Mouse (Mus musculus) kidney, postnatal 36 days (tissue): Measurements from ENCODE around the gene Cysrt1.
A peak's percentile ranks its signal among the peaks of the same experiment; 100 is the strongest.

ENCODE experiments used
- DNase-seq, 2 experiments: peaks; one replicate each; pipeline ENCODE4 v3.0.0; 2021 to 2022; ENCODE audit warnings: mixed read lengths in 2 of 2

Gene Cysrt1

GRCm38 (mm10) chr2:25234551-25235220 is 7.6 kb downstream of the Cysrt1 start:
- DNase-seq = peak; percentile 61 to 82

- DNase-seq = peak; percentile 64 to 66
These were observed 8.2 kb downstream of the Cysrt1 start, which contains the start of gene Slc34a3 for GRCm38 (mm10) chr2:25234050-25234449. TSS of gene Slc34a3 (minus strand) at chr2:25234364.

- no peak for DNase-seq
These were observed 8.8 kb downstream of the Cysrt1 start for GRCm38 (mm10) chr2:25233421-25233820.

- no peak for DNase-seq
These were observed 11.2 kb downstream of the Cysrt1 start for GRCm38 (mm10) chr2:25231038-25231437.

GRCm38 (mm10) chr2:25230581-25230980 is 11.7 kb downstream of the Cysrt1 start:
- DNase-seq = no peak

- no peak for DNase-seq
These were observed 12.7 kb downstream of the Cysrt1 start for GRCm38 (mm10) chr2:25229582-25229981.

- no peak for DNase-seq
These were observed 13.2 kb downstream of the Cysrt1 start for GRCm38 (mm10) chr2:25228995-25229530.

GRCm38 (mm10) chr2:25228431-25228889 is 13.8 kb downstream of the Cysrt1 start:
- peak; percentile 94 to 95 for DNase-seq

- no peak for DNase-seq
These were observed 14.8 kb downstream of the Cysrt1 start for GRCm38 (mm10) chr2:25227406-25227805.

- no peak for DNase-seq
These were observed 15.4 kb downstream of the Cysrt1 start for GRCm38 (mm10) chr2:25226864-25227263.

GRCm38 (mm10) chr2:25225811-25226379 is 16.4 kb downstream of the Cysrt1 start:
- DNase-seq = no peak

- DNase-seq = peak; percentile 96 to 100
These were observed 17.2 kb downstream of the Cysrt1 start for GRCm38 (mm10) chr2:25224766-25225752.

GRCm38 (mm10) chr2:25224492-25224765 is 17.8 kb downstream of the Cysrt1 start, which contains the start of gene Tubb4b:
TSS of gene Tubb4b (minus strand) at chr2:25224702.
- DNase-seq = no peak

- peak; percentile 89 to 90 for DNase-seq
These were observed 18.4 kb downstream of the Cysrt1 start for GRCm38 (mm10) chr2:25223681-25224491.

- DNase-seq = no peak
These were observed 20.9 kb downstream of the Cysrt1 start for GRCm38 (mm10) chr2:25221331-25221772.

- DNase-seq = no peak
These were observed 23.8 kb downstream of the Cysrt1 start, which contains the start of gene Fam166a for GRCm38 (mm10) chr2:25218445-25218844. TSS of gene Fam166a (plus strand) at chr2:25218745.

- no peak for DNase-seq
These were observed 24.6 kb downstream of the Cysrt1 start for GRCm38 (mm10) chr2:25217666-25218065.

- DNase-seq = peak; percentile 72 to 80
These were observed 27.8 kb downstream of the Cysrt1 start, which contains the start of gene Stpg3 for GRCm38 (mm10) chr2:25214444-25214843. TSS of gene Stpg3 (minus strand) at chr2:25214637.

- DNase-seq = no peak
These were observed 28.9 kb downstream of the Cysrt1 start for GRCm38 (mm10) chr2:25213266-25213865.

GRCm38 (mm10) chr2:25211121-25211670 is 31.1 kb downstream of the Cysrt1 start, which contains the start of gene Nelfb:
TSS of gene Nelfb (minus strand) at chr2:25211489.
- DNase-seq = peak; percentile 93 to 95

GRCm38 (mm10) chr2:25210686-25211085 is 31.6 kb downstream of the Cysrt1 start:
- DNase-seq = peak in 1 of 2 experiments; percentile 27
